Mouse (Mus musculus): Measurements from ENCODE around the gene Ttc33.
"Not testable (repeated sequence)": the region's sequence is repeated elsewhere in the genome, so short reads cannot be mapped to it uniquely, and the experiment has no call there.

The Ttc33 gene

DNA sequence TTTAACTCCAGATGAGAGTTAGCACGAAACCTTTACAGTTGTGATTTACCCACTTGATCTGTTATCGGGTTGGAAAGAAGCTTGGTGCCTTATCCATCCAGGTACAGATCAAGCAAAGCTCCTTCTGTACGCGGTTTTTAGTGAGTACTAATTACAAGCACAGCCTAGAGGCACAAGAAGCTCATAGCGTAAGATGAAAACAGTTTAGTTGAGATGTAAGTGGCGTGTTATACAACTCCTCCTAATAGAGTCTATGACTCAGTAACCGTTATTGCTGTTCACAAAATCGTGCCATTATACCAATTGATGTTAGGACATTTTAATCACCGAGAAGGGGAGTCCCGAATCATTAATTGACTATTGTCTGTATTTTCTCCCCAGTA is 959 bp downstream of the Ttc33 start:
- no peak for DNase-seq

DNA sequence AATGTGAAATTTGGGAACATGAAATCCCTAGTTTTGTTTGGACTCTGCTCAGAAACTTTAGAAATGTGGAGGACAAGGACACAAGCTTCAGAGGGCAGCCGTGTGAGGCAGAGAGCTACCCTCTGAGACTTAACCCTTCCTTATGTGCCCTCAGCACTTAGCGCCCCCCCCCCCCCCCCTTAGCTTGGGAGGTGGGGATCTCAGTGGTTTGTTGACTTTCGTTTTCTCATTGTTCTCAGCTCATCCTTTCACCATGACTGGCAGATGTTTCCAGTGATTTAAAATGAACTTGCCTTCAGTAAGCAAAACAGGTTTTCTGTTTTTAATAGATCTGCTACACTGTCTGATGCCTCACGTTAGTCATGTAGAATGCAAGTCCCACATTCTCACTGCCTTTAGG is 1.8 kb downstream of the Ttc33 start:
- no peak for DNase-seq

DNA sequence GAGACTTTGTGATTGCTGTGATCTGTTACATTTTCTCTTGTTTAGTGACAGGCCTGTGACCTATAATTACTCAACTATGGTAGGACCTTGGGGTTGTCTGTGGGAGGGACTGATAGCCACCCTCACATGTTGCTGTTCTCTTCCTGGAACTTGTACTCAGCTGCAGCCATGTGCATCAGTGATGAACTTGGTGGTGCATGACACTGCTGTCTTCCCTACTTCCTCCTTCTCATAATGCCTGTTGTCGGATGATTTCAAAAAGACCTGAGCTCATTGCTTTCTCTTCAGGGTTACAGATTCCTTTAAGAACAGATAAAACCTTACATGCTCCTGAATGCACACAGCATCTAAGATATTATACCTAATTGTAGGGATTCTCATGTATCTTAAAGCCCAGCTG is 2.7 kb downstream of the Ttc33 start:
- no peak for DNase-seq

DNA sequence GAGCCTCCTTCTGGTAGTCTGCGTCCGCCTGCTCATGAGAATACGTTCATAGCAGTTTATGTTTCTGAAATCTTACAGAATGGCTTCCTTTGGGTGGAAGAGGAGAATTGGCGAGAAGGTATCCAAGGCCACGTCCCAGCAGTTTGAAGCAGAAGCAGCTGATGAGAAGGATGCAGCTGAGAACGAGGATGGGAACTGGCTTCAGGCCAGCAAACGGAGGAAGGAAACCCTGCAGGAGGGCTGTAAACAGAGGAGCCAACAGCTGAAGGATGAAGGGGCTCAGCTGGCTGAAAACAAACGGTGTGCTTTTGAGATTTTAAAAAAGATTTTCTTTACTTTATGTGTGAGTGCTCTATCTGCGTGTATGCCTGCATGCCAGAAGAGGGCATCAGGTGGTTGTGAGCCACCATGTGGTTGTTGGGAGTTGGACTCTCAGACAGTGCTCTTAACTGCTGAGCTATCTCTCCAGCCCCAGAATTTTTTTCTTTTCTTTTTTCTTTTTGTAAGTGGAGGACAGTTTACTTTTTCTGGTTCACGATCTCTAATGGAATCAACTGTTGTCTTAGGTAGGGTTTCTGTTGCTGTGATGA is 4.3 kb downstream of the Ttc33 start:
- DNase-seq = peak in 1 of 2 experiments; percentile 14

DNA sequence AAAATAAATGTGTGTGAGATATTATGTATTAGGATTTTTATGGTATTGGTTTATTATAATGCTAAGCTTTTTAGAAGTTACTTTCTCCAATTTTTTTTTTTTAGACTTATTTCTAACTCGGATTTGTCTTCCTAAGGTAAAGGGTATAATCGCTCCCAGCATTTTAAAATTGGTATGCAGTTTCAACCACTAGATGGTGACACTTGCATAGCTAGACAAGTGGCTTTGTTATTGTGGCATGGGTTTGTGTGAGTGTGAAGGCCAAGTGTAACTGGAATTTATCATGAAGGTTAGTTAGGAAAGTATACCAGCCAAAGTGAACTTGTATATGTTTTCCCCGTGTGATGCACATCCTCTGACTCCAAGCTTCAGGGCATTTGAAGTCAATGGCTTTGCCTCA is 8.5 kb downstream of the Ttc33 start:
- DNase-seq = no peak

DNA sequence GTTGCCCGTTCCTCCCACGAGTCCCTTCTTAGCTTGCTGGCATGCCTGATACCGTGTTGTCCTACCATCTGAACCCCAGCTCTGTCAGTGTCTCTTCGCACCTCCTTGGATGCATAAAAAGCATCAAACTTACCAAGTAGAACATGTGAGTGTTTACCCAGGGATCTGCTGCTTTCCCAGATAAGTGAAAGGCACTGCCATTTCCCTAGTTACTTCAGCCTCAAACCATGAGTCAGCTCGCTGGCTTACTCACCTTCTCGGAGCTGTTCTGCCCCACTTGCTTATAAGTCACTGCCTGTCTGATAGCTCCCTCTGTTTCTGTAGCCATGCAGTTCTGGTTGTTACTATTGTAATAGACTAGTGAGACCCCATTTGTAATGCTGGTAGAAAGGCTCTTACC is 9.1 kb downstream of the Ttc33 start:
- DNase-seq = no peak

DNA sequence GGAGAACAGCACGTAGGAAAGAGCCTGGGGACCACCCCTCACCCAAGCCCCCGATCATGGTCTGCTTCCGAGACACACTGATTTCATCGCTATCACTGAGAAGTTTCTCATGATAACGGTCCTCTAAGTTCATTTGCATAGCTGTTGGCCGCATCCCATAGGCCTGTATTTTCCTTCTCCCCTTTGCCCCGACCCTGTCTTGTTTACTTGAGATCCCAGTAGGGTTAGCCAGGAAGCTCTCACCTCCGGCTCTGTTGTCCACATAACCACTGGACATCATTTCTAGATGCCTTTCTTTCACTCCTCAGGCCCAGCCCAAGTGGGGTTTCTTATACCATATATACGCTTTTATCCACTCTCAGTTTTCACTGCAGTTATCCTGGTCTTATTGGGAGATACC is 9.6 kb downstream of the Ttc33 start:
- DNase-seq = no peak

DNA sequence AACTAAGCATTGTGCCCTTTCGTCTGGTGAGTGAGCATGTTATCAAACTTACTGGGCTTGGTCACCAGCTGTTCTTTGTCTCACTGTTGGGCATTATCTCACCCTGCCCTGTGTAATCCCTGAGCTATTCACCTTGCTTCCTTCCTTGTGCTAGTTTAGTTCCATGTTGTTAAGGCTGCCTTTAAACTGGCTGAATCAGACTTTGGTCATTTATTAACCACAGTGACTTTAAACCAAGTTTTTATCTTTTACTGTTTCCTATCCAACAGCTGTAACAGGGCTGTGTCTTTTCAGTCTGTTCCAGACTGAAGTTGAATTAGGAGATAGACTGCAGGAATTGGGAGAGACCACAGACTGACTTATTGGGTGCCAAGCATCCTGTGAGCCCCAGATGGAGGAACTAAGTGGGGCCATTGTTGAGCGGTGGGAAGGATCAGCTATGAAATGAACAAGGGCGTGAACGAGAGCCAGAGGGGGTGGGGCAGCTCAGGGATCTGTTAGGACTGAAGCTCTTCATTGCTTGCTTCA is 10.7 kb downstream of the Ttc33 start:
- no peak for DNase-seq

DNA sequence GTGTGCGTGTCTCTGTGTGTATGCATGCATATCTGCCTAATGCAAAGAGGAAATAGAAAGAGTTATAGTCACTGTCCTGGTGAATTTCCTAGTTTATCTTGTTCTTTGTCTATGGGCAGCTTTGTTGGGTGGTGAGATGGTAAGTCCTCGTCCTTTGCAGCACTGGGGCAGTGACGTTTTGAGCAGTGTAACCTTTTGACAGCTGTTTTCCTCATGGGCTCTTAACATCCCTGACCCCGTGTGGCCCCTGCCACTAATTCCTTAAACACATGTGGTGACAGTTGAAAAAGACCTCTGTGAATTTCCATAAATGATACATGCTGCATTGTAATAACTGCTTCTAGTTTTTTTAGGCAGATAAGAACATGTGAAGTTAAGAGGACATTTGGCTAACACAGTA is 11.4 kb downstream of the Ttc33 start:
- no peak for DNase-seq

DNA sequence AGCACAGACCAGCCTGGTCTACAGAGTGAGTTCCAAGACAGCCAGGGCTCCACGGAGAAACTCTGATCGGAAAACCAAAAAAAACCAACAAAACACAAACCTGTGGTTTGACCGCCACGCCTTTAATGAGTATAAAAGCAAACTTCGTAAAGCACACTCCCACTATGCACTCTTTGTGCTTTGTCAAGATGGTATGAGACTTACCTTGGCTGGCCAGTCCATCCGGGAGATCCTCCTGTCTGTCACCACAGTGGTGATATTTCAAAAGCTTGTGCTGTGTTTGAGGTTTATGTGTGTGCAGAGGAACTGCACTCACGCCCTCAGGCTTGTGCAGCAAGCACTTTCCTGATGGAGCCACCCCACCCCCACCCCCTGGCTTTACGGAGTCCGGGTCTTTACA is 19.9 kb downstream of the Ttc33 start:
- DNase-seq = no peak

DNA sequence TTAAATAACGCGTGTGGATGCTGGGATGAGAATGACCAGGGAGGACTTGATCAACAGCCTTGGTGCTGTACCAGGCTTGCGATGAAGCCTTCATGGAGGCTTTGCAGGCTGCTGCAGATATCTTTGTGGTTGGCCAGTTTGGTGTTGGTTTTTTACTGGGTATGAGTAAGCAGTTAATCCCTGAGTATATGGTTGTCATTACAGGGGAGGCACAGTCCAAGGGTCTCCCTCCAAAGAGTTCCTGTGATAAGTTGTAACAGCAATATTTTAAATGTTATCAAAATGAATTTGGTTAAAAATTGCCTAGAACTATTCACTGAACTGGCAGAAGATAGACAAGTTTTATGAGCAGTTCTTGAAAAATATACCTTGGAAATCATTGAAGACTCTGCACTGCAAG is 23.8 kb downstream of the Ttc33 start:
- no peak for DNase-seq

DNA sequence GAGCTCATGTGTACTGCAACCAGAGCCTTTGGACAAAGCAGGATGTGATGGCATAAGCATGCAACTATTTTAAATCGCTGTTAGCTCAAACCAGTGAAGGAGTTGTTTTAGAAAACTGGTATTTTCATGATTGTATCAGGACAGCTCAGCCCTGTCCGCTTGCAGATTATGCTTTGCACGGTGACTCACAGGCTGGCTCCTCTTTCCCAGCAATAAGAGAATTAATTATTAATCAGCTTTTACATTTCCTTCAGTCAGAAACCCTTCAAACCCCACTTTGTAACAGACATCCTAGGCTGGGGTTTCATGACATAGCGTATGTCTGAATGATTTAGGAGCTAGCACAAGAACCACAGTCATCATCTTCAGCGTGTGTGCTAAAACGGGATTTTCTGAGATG is 35.2 kb downstream of the Ttc33 start:
- DNase-seq = no peak

DNA sequence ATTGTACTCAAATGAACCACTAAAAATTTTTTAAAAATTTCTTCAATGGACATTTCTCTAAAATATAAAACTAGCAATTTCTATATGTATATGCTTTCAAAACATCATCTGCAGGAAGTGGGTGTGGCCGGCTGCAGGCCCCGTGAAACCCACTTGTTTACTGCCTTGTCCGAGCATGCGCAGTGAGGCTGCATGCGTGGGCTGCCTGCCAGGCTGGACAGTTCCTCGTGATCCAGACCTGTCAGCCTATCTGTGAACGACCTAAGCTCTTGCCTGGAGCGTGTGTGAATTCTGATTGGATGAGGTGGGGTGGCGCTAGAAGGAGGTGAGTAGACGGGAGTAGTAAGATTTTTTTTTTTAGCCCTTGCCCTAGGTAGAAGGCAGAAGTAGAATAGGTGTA is 45.4 kb downstream of the Ttc33 start:
- not testable (repeated sequence) for DNase-seq

DNA sequence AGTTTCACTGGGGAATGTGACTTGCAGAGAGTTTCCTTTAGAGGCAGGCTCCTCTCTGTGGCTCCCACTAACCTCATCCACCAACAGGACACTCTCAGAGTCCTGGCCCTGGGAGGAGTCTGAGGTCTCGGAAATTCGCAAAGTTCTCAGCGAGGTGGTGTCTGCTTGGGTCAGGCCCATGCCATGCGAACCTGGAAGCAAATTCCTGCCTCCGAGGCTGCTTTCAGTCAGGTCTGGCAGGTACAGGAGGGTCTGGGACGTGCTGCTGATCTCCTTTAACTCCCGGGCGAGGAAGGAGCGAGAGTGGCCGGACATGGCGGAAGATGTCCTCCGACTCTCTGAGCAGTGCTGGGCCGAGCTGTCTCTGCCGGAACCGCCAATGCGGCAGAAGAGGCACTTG is 49.3 kb downstream of the Ttc33 start:
- no peak for DNase-seq

DNA sequence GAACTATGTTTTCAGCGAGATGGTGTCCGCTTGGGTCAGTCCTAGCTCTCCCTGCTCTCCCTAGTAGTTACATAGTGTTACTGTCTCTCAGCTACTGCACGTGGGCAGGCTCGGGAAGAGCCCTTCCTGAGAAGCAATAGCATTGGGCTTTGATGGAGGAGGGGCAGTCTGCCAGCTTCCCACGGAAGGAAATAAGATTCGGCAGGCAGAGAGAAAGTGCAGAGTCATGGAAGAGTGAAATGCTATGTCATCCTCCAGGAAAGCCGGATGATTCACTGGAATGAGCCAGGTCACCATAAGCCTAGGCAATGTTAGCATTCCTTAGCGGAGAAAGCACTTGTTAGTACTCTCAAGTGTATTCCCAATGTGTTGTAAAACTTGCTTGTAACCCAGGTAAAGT is 50.2 kb downstream of the Ttc33 start:
- peak in 1 of 2 experiments; percentile 16 for DNase-seq

DNA sequence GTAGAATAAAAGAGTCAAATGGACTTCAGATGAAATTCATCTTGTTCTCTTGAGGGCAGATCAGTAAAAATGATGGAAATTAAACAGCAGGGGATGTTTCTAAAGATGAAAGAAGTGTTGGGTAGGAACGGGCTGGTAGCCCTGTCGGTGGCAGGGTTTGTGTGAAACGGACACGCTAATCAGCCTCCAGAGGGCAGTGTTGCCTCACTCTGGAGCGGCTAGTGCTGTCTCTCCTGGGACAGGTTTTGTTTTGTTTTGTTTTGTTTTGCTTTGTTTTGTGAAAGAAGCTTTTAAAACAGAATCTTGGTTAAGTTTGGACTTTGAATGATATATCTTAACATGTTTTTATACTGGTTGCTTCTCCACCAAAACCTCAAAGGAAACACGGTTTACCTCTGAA is 51.2 kb downstream of the Ttc33 start:
- DNase-seq = peak; percentile 73 to 74

DNA sequence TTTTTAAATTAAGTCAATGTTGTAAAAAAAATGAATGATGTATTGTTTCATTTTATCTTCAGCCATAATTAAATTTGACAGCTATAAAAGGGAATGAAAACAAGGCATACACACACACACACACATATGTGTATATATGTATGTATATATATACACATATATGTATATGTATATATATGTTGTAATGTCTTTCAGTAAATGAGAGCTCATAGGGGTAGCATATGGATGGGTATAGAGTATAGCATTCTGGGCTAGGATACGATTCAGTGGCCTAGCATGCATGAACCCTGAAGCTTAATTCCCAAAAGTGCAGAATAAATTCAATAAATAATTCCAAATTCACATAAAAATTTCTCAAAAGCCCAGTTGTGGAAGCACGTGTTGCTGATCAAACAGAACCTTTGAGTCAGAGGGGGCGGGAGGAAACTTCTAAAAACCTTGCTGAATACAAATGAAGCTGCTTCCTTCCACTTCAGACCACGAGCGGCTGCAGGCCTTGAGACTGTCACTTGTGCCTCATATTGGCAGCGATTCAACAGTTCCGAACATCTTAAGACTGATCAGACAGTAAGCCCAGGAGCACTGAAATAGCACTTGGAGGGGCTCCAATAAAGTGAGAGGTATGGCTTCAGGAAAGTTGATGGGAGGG is 51.8 kb downstream of the Ttc33 start:
- no peak for DNase-seq

DNA sequence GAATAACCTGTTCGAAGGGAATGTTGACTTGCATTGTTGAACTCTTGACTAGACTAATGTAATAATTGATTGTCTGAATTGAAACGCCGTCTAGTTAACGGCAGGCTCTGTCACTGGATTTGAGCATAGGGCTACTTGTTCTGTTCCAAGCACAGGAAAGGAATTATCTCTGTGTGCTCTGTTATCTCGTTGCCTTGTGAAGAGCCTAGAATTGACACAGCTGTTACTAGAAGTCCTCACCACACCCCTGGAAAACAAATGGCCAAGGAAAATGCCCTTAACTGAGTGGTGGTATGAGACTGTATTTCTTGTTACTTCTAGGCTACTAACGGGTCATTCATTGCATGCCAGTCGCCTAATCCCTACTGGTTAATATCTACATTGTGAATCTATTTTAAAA is 52.7 kb downstream of the Ttc33 start:
- no peak for DNase-seq

DNA sequence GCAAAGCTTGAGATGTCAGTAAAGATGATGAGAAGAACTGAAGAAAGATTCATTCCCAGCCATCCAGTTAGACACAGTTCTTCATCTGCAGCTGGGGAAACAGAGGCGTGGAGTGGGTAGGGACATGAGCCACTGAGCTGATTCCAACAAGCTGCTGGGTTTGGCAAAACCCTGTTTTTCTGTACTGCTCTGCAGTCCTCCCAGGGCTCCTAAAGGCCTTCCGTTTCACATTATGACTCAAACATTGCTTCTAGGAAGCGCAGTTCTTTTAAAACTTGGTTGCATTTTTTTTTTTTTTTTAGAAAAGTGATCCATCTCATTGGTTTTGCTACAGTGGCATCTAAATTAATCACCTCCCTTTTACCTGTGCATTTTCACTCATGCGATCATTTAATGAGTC is 53.2 kb downstream of the Ttc33 start:
- DNase-seq = no peak

DNA sequence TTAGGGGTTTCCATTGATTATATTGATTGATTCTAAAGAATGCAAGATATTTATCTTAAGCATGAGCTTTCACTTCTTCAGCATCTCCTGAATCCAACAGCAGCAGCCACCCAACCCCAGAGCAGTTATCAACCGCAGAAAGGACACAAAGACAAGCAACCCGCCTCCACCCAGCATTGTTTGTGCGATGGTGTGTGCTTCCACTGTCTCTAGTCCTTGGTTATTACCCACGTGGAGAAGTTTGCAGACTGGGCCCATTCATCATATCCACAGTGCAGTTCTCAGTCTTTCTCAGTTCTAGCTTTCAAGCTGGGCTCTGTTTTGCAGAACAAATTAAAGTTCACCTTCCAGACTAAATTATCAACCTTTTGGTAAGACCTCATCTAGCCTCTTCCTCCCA is 54.0 kb downstream of the Ttc33 start:
- no peak for DNase-seq

DNA sequence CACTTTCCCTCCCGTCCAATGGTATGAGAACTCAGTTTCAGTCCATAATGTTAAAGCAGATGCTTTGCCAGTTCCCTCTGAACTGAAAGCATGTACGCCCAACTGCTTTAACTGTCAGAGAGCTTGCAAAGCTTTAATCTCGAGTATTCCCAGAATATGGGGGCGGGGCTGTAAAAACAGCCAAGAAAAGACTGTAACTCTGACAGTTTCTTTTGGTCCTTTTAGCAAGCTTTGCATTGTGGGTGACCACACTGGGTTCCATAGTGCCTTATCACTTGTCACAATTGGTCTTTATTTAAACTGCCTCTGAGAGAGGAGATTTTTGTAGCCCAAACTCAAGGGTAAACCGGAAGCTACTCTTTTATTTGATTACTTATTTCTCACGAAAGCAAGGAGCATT is 54.6 kb downstream of the Ttc33 start:
- DNase-seq = no peak

DNA sequence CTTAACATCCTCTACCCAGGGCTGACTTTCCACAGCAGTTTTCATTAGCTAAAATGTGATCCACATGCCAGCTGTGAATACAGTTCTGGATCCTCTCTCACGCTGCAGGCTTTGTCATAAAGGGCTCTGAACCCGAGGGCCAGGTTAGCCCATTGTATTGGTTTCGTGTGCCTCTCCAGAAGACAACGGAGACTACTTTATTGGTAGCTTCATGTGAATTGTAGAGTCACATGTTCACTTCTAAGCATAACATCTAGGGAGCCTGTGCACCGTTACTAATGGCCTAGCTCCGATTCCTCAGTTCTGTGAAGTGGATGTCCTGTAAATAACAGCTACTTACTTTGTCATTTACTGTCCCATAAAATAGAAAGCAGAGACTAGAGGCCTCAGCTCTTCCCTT is 55.0 kb downstream of the Ttc33 start:
- DNase-seq = no peak

DNA sequence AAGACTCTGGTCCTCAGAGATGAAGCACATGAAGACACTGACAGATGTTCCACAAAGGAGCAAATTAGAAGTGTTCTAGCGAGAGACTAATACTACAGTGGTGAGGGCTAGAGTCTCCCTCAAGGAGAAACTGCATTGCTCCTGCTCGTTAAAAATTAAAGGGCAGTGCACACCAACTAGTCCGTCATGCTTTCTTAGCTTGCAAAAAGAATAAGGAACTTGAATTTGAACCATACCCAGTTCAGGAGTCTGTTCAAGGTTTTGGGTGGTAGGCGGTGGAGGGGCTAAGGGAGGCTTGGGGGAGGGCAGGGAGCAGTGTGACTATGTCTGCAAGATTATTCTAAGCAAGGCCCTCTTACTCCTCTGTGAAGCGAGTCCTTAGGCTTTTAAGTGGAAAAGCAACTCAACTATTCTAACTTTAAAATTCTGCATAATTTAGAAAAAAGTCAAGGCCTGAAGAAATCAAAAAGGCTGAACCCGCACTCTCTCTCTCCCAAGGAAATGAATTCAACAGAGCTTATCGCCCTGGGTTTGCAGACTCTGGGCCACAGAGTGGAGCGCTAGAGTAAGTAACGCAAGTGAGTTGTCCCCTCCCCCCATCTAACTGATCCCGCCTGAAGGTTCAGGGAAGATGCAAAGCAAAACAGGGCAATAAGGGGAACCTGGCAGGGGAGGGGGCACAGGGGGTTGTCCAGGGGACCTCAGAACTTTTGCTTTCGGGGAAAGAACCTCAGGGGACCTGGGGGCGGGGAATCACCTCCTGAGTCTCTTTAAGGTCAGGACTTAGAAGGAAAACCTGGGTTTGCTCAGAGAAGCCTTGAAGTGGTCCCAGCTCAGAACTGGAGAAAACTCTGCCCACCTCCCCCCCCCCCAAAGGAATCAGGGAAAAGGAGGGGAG is 56.2 kb downstream of the Ttc33 start:
- no peak for DNase-seq
